Mouse (Mus musculus): ENCODE measurements around the gene Nlgn1. TPM values are rescaled to one million over a fixed set of nuclear protein-coding genes. Genes with fewer than 3 reads are reported as not detected.

Gene Nlgn1
- polyA plus RNA-seq, 1 experiment from 2014 or later: 5.8 TPM

- WGBS: 64% methylated on average over 4 of the region's 4 CpGs
- H3K27ac ChIP-seq (ENCODE audit: low read depth, low read length): no peak overlapping the region
- DNase-seq (ENCODE audit: low spot score) (no peak), ATAC-seq (ENCODE audit: low FRiP score) (no peak)
- no peaks in the 10 kb centered on the region for H3K36me3 ChIP-seq (ENCODE audit: control insufficient read depth, insufficient read depth, low read length)
- H3K9ac ChIP-seq (ENCODE audit: low read depth, low read length): no peak overlapping the region
- no peaks in the 10 kb centered on the region for H3K4me1 ChIP-seq (replicated peaks; ENCODE audit: control insufficient read depth, insufficient read depth, low read length)
- H3K9me3 ChIP-seq (ENCODE audit: control insufficient read depth, low read length): no peaks in the 10 kb centered on the region
- no peaks in the 10 kb centered on the region for H3K27me3 ChIP-seq (ENCODE audit: control insufficient read depth, insufficient read depth, low read length)
- no peak overlapping the region for H3K4me3 ChIP-seq (ENCODE audit: low read depth, low read length)
- H3K4me2 ChIP-seq (replicated peaks; ENCODE audit: low read depth, low read length): no peak overlapping the region
Measured at GRCm38 (mm10) chr3:26228172-26228781, 104.0 kb downstream of the Nlgn1 start.

GRCm38 (mm10) chr3:26223500-26223899, 108.8 kb downstream of the Nlgn1 start:
- DNase-seq (ENCODE audit: low spot score) (no peak), ATAC-seq (ENCODE audit: low FRiP score) (no peak)
- WGBS: 76% methylated on average over 3 of the region's 3 CpGs
- no peak overlapping the region for H3K27ac ChIP-seq (ENCODE audit: low read depth, low read length)
- no peak overlapping the region for H3K4me3 ChIP-seq (ENCODE audit: low read depth, low read length)
- H3K36me3 ChIP-seq (ENCODE audit: control insufficient read depth, insufficient read depth, low read length): no peaks in the 10 kb centered on the region
- no peaks in the 10 kb centered on the region for H3K9me3 ChIP-seq (ENCODE audit: control insufficient read depth, low read length)
- no peak overlapping the region for H3K4me2 ChIP-seq (replicated peaks; ENCODE audit: low read depth, low read length)
- H3K9ac ChIP-seq (ENCODE audit: low read depth, low read length): no peak overlapping the region
- H3K4me1 ChIP-seq (replicated peaks; ENCODE audit: control insufficient read depth, insufficient read depth, low read length): no peaks in the 10 kb centered on the region
- no peaks in the 10 kb centered on the region for H3K27me3 ChIP-seq (ENCODE audit: control insufficient read depth, insufficient read depth, low read length)

- H3K4me1 ChIP-seq (replicated peaks; ENCODE audit: control insufficient read depth, insufficient read depth, low read length): no peaks in the 10 kb centered on the region
- ATAC-seq (ENCODE audit: low FRiP score) (no peak), DNase-seq (ENCODE audit: low spot score) (no peak)
- H3K9me3 ChIP-seq (ENCODE audit: control insufficient read depth, low read length): no peaks in the 10 kb centered on the region
- no peak overlapping the region for H3K9ac ChIP-seq (ENCODE audit: low read depth, low read length)
- no peaks in the 10 kb centered on the region for H3K27me3 ChIP-seq (ENCODE audit: control insufficient read depth, insufficient read depth, low read length)
- 49% methylated on average over 5 of the region's 5 CpGs for WGBS
- no peak overlapping the region for H3K4me2 ChIP-seq (replicated peaks; ENCODE audit: low read depth, low read length)
- no peak overlapping the region for H3K27ac ChIP-seq (ENCODE audit: low read depth, low read length)
- H3K36me3 ChIP-seq (ENCODE audit: control insufficient read depth, insufficient read depth, low read length): no peaks in the 10 kb centered on the region
- no peak overlapping the region for H3K4me3 ChIP-seq (ENCODE audit: low read depth, low read length)
Measured at GRCm38 (mm10) chr3:26216231-26216630, 116.0 kb downstream of the Nlgn1 start.

- WGBS: 87% methylated on average over 3 of the region's 3 CpGs
Measured at GRCm38 (mm10) chr3:26202702-26203101, 129.6 kb downstream of the Nlgn1 start.

GRCm38 (mm10) chr3:26201410-26201809, 130.8 kb downstream of the Nlgn1 start:
- no peaks in the 10 kb centered on the region for H3K9me3 ChIP-seq (ENCODE audit: control insufficient read depth, low read length)
- no peak overlapping the region for H3K9ac ChIP-seq (ENCODE audit: low read depth, low read length)
- DNase-seq (ENCODE audit: low spot score): no peak
- H3K4me3 ChIP-seq (ENCODE audit: low read depth, low read length): no peak overlapping the region
- H3K36me3 ChIP-seq (ENCODE audit: control insufficient read depth, insufficient read depth, low read length): no peaks in the 10 kb centered on the region
- no peak overlapping the region for H3K27ac ChIP-seq (ENCODE audit: low read depth, low read length)
- WGBS: 66% methylated on average over 1 of the region's 1 CpGs
- no peaks in the 10 kb centered on the region for H3K27me3 ChIP-seq (ENCODE audit: control insufficient read depth, insufficient read depth, low read length)
- no peak overlapping the region for H3K4me2 ChIP-seq (replicated peaks; ENCODE audit: low read depth, low read length)
- no peaks in the 10 kb centered on the region for H3K4me1 ChIP-seq (replicated peaks; ENCODE audit: control insufficient read depth, insufficient read depth, low read length)
- ATAC-seq (ENCODE audit: low FRiP score): no peak

More at GRCm38 (mm10) chr3:26202702-26203101, 129.6 kb downstream of the Nlgn1 start:
- Histone ChIP-seq H3K4me1 (replicated peaks; ENCODE audit: control insufficient read depth, insufficient read depth, low read length) (no peaks in the 10 kb centered on the region), H3K4me2 (replicated peaks; ENCODE audit: low read depth, low read length) (no peak overlapping the region), H3K4me3 (ENCODE audit: low read depth, low read length) (no peak overlapping the region), H3K27ac (ENCODE audit: low read depth, low read length) (no peak overlapping the region), H3K36me3 (ENCODE audit: control insufficient read depth, insufficient read depth, low read length) (no peaks in the 10 kb centered on the region), H3K9me3 (ENCODE audit: control insufficient read depth, low read length) (no peaks in the 10 kb centered on the region), H3K27me3 (ENCODE audit: control insufficient read depth, insufficient read depth, low read length) (no peaks in the 10 kb centered on the region), H3K9ac (ENCODE audit: low read depth, low read length) (no peak overlapping the region)
- ATAC-seq (ENCODE audit: low FRiP score) (no peak), DNase-seq (ENCODE audit: low spot score) (no peak)

- Histone ChIP-seq H3K27ac (ENCODE audit: low read depth, low read length) (no peak overlapping the region), H3K36me3 (ENCODE audit: control insufficient read depth, insufficient read depth, low read length) (no peaks in the 10 kb centered on the region), H3K4me1 (replicated peaks; ENCODE audit: control insufficient read depth, insufficient read depth, low read length) (no peaks in the 10 kb centered on the region), H3K4me2 (replicated peaks; ENCODE audit: low read depth, low read length) (no peak overlapping the region), H3K4me3 (ENCODE audit: low read depth, low read length) (no peak overlapping the region), H3K9me3 (ENCODE audit: control insufficient read depth, low read length) (no peaks in the 10 kb centered on the region), H3K9ac (ENCODE audit: low read depth, low read length) (no peak overlapping the region), H3K27me3 (ENCODE audit: control insufficient read depth, insufficient read depth, low read length) (no peaks in the 10 kb centered on the region)
- ATAC-seq (ENCODE audit: low FRiP score) (no peak), DNase-seq (ENCODE audit: low spot score) (no peak)
- WGBS: 87% methylated on average over 2 of the region's 2 CpGs
Measured at GRCm38 (mm10) chr3:26194970-26195369, 137.3 kb downstream of the Nlgn1 start.

- no peaks in the 10 kb centered on the region for H3K36me3 ChIP-seq (ENCODE audit: control insufficient read depth, insufficient read depth, low read length)
- no peak overlapping the region for H3K4me3 ChIP-seq (ENCODE audit: low read depth, low read length)
- 85% methylated on average over 3 of the region's 3 CpGs for WGBS
- no peak overlapping the region for H3K27ac ChIP-seq (ENCODE audit: low read depth, low read length)
- no peaks in the 10 kb centered on the region for H3K27me3 ChIP-seq (ENCODE audit: control insufficient read depth, insufficient read depth, low read length)
- no peaks in the 10 kb centered on the region for H3K4me1 ChIP-seq (replicated peaks; ENCODE audit: control insufficient read depth, insufficient read depth, low read length)
- H3K9me3 ChIP-seq (ENCODE audit: control insufficient read depth, low read length): no peaks in the 10 kb centered on the region
- no peak for ATAC-seq (ENCODE audit: low FRiP score)
- DNase-seq (ENCODE audit: low spot score): no peak
- no peak overlapping the region for H3K9ac ChIP-seq (ENCODE audit: low read depth, low read length)
- H3K4me2 ChIP-seq (replicated peaks; ENCODE audit: low read depth, low read length): no peak overlapping the region
Measured at GRCm38 (mm10) chr3:26181013-26181412, 151.2 kb downstream of the Nlgn1 start.

- no peaks in the 10 kb centered on the region for H3K36me3 ChIP-seq (ENCODE audit: control insufficient read depth, insufficient read depth, low read length)
- H3K9ac ChIP-seq (ENCODE audit: low read depth, low read length): no peak overlapping the region
- ATAC-seq (ENCODE audit: low FRiP score) (0 out of 2 replicates have a peak, but pooled peaks have one; percentile 25), DNase-seq (ENCODE audit: low spot score) (no peak)
- no peak overlapping the region for H3K4me3 ChIP-seq (ENCODE audit: low read depth, low read length)
- no peaks in the 10 kb centered on the region for H3K4me1 ChIP-seq (replicated peaks; ENCODE audit: control insufficient read depth, insufficient read depth, low read length)
- H3K4me2 ChIP-seq (replicated peaks; ENCODE audit: low read depth, low read length): no peak overlapping the region
- 77% methylated on average over 4 of the region's 4 CpGs for WGBS
- H3K9me3 ChIP-seq (ENCODE audit: control insufficient read depth, low read length): no peaks in the 10 kb centered on the region
- no peaks in the 10 kb centered on the region for H3K27me3 ChIP-seq (ENCODE audit: control insufficient read depth, insufficient read depth, low read length)
- H3K27ac ChIP-seq (ENCODE audit: low read depth, low read length): no peak overlapping the region
Measured at GRCm38 (mm10) chr3:26175371-26175770, 156.9 kb downstream of the Nlgn1 start.

- H3K9me3 ChIP-seq (ENCODE audit: control insufficient read depth, low read length): no peaks in the 10 kb centered on the region
- no peaks in the 10 kb centered on the region for H3K36me3 ChIP-seq (ENCODE audit: control insufficient read depth, insufficient read depth, low read length)
- no peaks in the 10 kb centered on the region for H3K4me1 ChIP-seq (replicated peaks; ENCODE audit: control insufficient read depth, insufficient read depth, low read length)
- no peak overlapping the region for H3K9ac ChIP-seq (ENCODE audit: low read depth, low read length)
- no peak for ATAC-seq (ENCODE audit: low FRiP score)
- H3K27me3 ChIP-seq (ENCODE audit: control insufficient read depth, insufficient read depth, low read length): no peaks in the 10 kb centered on the region
- DNase-seq (ENCODE audit: low spot score): no peak
- H3K4me2 ChIP-seq (replicated peaks; ENCODE audit: low read depth, low read length): no peak overlapping the region
- H3K27ac ChIP-seq (ENCODE audit: low read depth, low read length): no peak overlapping the region
- no peak overlapping the region for H3K4me3 ChIP-seq (ENCODE audit: low read depth, low read length)
- 67% methylated on average over 5 of the region's 5 CpGs for WGBS
Measured at GRCm38 (mm10) chr3:26174257-26174656, 158.0 kb downstream of the Nlgn1 start.

All from hindbrain, embryonic 11.5 days (tissue).